Mouse (Mus musculus) forebrain, embryonic 11.5 days (tissue): ENCODE data around the gene Nrxn3. TPM values are rescaled to one million over a fixed set of nuclear protein-coding genes. Genes with fewer than 3 reads are reported as not detected.

Experiments
- ATAC-seq: fragments of 200-750 bp; cut with Nextera tagmentation; replicated peaks from 2 replicates; pipeline ENCODE4 v1.8.0; 2017; ENCODE audit warnings: moderate TSS enrichment; ENCODE audit not compliant: low FRiP score
- DNase-seq: peaks from one replicate; pipeline ENCODE4 v3.0.0-alpha.2; 2017; ENCODE audit warnings: low spot score
- H3K27ac ChIP-seq: fragments of 300-500 bp; sonication (generic); 2 replicates; pipeline ENCODE4 v1.5.1; 2014; ENCODE audit warnings: low read depth, low read length
- H3K27me3 ChIP-seq: fragments of 300-500 bp; sonication (generic); 2 replicates; pipeline ENCODE4 v1.6.1; 2014; ENCODE audit warnings: mild to moderate bottlenecking, low read length, mixed read lengths; ENCODE audit not compliant: control insufficient read depth, insufficient read depth
- H3K36me3 ChIP-seq: fragments of 300-500 bp; sonication (generic); 2 replicates; pipeline ENCODE4 v1.6.1; 2014; ENCODE audit warnings: mild to moderate bottlenecking, low read length, moderate library complexity, mixed read lengths; ENCODE audit not compliant: control insufficient read depth, insufficient read depth
- H3K4me1 ChIP-seq: fragments of 300-500 bp; sonication (generic); replicated peaks from 2 replicates; pipeline ENCODE4 v1.6.1; 2014; ENCODE audit warnings: low read length, mixed read lengths; ENCODE audit not compliant: control insufficient read depth, insufficient read depth
- H3K4me2 ChIP-seq: fragments of 300-500 bp; sonication (generic); 2 replicates; pipeline ENCODE4 v1.6.1; 2014; ENCODE audit warnings: low read depth, mild to moderate bottlenecking, low read length, moderate library complexity, mixed read lengths; ENCODE audit not compliant: severe bottlenecking
- H3K4me3 ChIP-seq: fragments of 300-500 bp; sonication (generic); 2 replicates; pipeline ENCODE4 v1.5.1; 2014; ENCODE audit warnings: low read depth, low read length
- H3K9ac ChIP-seq: fragments of 300-500 bp; sonication (generic); 2 replicates; pipeline ENCODE4 v1.6.1; 2014; ENCODE audit warnings: low read length
- H3K9me3 ChIP-seq: fragments of 300-500 bp; sonication (generic); 2 replicates; pipeline ENCODE4 v1.6.1; 2016; ENCODE audit warnings: low read length, mixed read lengths; ENCODE audit not compliant: control insufficient read depth
- WGBS: fragments of 180-500 bp; shearing (Covaris S2); extraction: QIAGEN DNeasy Blood & Tissue Kit; methylation state at CpG from one replicate; pipeline ENCODE4 v1.1.7; 2014; 5-methylcytosine and 5-hydroxymethylcytosine counted together
- polyA plus RNA-seq: library from polyadenylated mRNA; unstranded; fragments of >200 nt; fragmentation: Nextera tagmentation; extraction: Ambion mirVana; gene quantifications from 2 replicates; pipeline ENCODE4 v1.2.1, GENCODE M21; 2014

Gene Nrxn3
- polyA plus RNA-seq, 1 experiment from 2014 or later: 38.4 TPM

DNA sequence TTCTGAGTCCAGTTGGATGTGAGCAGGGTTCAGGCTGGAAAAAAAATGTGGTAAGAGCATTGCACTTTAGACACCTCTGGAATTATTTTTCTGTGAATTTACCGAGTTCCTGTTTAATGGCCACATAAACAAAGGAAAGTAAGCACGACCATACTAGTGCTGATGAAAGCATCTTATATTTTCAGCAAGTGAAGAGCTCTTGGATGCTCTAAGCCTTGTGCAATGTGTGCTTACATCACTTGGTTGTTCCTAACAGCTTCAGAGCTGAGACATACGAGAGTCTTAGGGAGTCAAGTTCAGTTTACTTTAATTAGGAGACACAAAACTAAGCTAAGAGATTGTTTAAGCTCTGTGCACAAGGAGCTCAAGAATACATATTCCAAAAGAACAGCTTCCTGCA is 1231.0 kb downstream of the Nrxn3 start:
- DNase-seq: no peak
- no peak overlapping the region for H3K27ac ChIP-seq
- H3K9ac ChIP-seq: no peak overlapping the region
- H3K27me3 ChIP-seq: no peaks in the 10 kb centered on the region
- 78% methylated on average over 3 of the region's 3 CpGs for WGBS
- H3K4me3 ChIP-seq: no peak overlapping the region
- H3K9me3 ChIP-seq: no peaks in the 10 kb centered on the region
- no peak for ATAC-seq
- H3K4me1 ChIP-seq: no peaks in the 10 kb centered on the region
- no peaks in the 10 kb centered on the region for H3K36me3 ChIP-seq
- H3K4me2 ChIP-seq: no peak overlapping the region

DNA sequence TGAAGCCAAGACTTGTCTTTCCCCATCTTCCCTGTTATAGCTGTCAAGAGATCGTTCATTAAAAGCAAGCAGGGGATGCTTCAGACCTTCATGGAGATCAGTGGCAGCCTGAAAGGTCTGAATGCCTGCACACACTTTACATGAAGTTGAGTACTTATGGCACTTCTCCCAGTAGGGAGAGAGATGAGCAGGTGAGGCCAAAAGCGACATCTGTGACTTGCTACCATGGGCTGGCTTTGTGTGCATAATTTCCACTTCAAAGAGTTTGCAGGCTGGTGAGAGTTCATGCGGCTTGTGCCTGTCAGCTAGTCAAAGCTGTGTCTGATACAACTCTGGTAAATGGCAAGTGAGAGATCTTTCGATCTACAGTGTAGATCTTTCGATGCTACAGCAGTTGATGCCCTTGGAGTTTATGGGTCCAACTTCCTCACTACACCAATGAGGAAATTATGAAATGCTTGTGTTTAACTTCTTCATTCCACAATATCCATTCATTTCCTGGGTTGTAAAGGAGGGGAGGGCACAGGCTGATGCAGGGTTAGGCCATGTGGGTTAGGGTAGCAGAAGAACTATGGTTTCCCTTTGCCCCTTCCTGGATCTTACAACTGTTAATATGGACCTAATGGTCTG is 1231.9 kb downstream of the Nrxn3 start:
- Histone ChIP-seq H3K4me1 (no peaks in the 10 kb centered on the region), H3K4me3 (no peak overlapping the region), H3K9me3 (no peaks in the 10 kb centered on the region), H3K9ac (no peak overlapping the region), H3K27ac (no peak overlapping the region), H3K36me3 (no peaks in the 10 kb centered on the region), H3K27me3 (no peaks in the 10 kb centered on the region), H3K4me2 (no peak overlapping the region)
- DNase-seq: no peak
- 71% methylated on average over 5 of the region's 5 CpGs for WGBS
- no peak for ATAC-seq

DNA sequence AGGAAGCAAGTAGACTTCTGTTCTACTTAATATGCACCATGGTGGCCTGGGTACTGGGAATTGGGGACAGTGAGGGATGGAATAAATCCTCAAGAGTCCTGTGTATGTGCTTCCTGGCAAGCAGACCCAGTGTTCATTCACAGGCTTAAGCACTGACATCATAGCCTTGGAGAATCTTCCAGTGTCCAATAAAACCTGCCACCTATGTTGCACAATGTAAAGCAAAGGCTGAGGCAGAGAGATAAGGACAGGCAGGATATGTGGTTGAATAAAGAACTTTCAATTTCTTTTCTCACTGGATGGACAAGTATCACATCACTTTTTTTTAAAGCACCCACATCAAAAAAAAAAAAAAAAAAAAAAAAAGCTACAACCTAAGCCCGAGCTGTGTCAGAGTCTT is 1240.4 kb downstream of the Nrxn3 start:
- H3K9me3 ChIP-seq: no peaks in the 10 kb centered on the region
- H3K27me3 ChIP-seq: no peaks in the 10 kb centered on the region
- no peak for DNase-seq
- no peaks in the 10 kb centered on the region for H3K36me3 ChIP-seq
- ATAC-seq: no peak
- no peaks in the 10 kb centered on the region for H3K4me1 ChIP-seq
- no peak overlapping the region for H3K9ac ChIP-seq
- H3K4me3 ChIP-seq: no peak overlapping the region
- WGBS: 67% methylated on average over 1 of the region's 1 CpGs
- H3K27ac ChIP-seq: no peak overlapping the region
- H3K4me2 ChIP-seq: no peak overlapping the region

DNA sequence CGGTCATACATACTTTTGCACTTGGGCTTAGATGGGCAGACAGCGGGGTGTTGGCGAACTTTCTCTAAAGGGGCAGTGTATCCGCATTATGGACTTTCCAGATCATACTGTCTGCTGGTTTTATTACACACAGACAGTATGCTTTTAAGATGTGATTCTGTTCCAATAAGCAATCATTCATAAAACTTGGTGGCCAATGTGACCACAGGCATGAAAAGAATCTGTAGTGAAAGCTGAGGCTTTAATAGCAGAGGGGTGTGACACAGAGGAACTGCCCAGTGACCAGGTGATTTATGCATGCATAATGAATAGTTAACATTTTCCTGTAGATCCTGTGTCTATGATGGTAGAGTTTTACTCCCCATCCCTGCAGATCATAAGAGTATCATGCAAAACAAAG is 1254.0 kb downstream of the Nrxn3 start:
- 91% methylated on average over 4 of the region's 4 CpGs for WGBS
- H3K36me3 ChIP-seq: no peaks in the 10 kb centered on the region
- H3K4me1 ChIP-seq: no peaks in the 10 kb centered on the region
- H3K9ac ChIP-seq: no peak overlapping the region
- no peak overlapping the region for H3K4me3 ChIP-seq
- H3K9me3 ChIP-seq: no peaks in the 10 kb centered on the region
- ATAC-seq: no peak
- H3K27ac ChIP-seq: no peak overlapping the region
- no peaks in the 10 kb centered on the region for H3K27me3 ChIP-seq
- no peak for DNase-seq
- no peak overlapping the region for H3K4me2 ChIP-seq

DNA sequence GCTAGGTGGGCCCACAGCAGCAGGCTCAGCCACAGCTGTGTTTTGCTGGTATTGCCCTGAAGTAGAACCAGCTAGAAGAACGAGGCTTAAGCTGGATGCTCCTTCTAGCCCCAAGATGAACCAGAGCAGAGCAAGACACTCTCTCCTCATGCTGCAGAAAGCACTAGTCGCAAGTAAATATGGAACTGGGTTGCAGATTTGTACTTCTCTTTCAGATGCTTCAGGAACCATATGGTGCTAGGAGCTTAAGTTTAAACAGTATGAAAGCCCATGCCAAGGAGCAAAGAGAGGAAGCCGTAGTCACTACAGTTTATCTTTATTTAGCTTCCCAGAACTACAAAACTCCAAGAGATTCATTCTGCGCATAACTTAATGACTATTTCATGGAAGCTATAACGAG is 1254.8 kb downstream of the Nrxn3 start:
- H3K27ac ChIP-seq: no peak overlapping the region
- no peaks in the 10 kb centered on the region for H3K27me3 ChIP-seq
- no peaks in the 10 kb centered on the region for H3K4me1 ChIP-seq
- H3K9ac ChIP-seq: no peak overlapping the region
- ATAC-seq: no peak
- H3K4me3 ChIP-seq: no peak overlapping the region
- H3K9me3 ChIP-seq: no peaks in the 10 kb centered on the region
- no peaks in the 10 kb centered on the region for H3K36me3 ChIP-seq
- no peak overlapping the region for H3K4me2 ChIP-seq
- no peak for DNase-seq
- WGBS: 87% methylated on average over 5 of the region's 5 CpGs

DNA sequence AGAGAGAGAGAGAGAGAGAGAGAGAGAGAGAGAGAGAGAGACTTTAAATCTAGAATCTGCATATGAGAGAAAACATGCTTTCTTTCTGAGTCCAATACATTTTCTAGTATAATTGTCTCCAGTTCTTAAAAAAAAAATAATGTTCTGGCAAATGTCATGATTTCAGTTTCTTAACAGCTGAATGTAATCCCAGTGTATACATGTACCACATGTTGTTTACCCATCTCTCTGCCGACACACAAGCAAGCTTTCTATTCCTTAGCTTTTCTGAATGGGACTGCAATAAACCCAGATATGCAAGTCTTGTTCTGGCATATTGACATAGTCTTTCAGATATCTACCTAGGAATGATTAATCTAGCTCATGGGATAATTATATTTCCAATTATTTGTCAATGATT is 1256.5 kb downstream of the Nrxn3 start:
- Histone ChIP-seq H3K27me3 (no peaks in the 10 kb centered on the region), H3K4me3 (no peak overlapping the region), H3K4me1 (no peaks in the 10 kb centered on the region), H3K4me2 (no peak overlapping the region), H3K9me3 (no peaks in the 10 kb centered on the region), H3K27ac (no peak overlapping the region), H3K9ac (no peak overlapping the region), H3K36me3 (no peaks in the 10 kb centered on the region)
- WGBS: 97% methylated on average over 1 of the region's 1 CpGs
- no peak for DNase-seq
- no peak for ATAC-seq

DNA sequence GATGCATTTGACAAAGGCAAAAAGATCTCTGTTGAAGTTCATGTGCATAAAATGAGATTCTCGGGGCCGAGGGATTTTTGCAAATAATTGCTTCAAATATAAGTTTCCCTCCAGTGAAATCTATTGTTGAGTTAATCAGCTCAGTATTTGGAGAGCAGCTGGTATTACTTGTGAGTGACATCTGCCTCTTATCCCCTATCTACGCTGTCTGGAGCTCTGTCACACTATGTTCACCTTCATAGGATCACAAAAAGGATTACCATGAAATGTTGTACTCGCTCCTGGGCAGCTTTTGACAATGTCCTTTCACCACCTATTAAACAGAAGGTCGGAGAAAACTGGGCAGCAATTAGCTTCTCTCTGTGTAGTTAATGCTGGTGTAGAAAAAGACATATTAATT is 1259.8 kb downstream of the Nrxn3 start:
- Histone ChIP-seq H3K27ac (no peak overlapping the region), H3K36me3 (no peaks in the 10 kb centered on the region), H3K27me3 (no peaks in the 10 kb centered on the region), H3K4me2 (no peak overlapping the region), H3K4me1 (no peaks in the 10 kb centered on the region), H3K9ac (no peak overlapping the region), H3K4me3 (no peak overlapping the region), H3K9me3 (no peaks in the 10 kb centered on the region)
- ATAC-seq: no peak
- DNase-seq: no peak
- 30% methylated on average over 5 of the region's 5 CpGs for WGBS

DNA sequence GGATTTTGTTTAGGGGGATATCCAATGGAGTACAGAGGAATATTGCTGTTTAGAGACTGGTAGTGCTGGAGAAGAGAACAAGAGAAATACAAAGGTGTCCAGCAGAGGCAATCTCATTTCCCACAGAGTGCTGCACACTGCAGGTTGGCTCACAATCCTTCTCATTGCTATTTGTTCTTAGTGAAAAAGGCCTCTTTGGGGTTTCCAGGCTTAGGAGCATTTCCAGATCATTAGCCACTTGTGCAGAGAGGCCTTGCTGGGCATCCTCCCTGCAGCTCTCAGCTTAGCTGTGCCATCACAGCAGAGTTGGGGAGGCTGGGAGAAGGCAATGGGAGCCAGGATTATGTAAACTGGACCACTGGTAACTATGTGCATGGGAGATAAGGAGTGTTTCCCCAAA is 1260.7 kb downstream of the Nrxn3 start:
- peak; percentile 49; the same call in 1 of the 2 replicates for ATAC-seq
- Histone ChIP-seq H3K9ac (no peak overlapping the region), H3K9me3 (no peaks in the 10 kb centered on the region), H3K4me2 (no peak overlapping the region), H3K4me1 (no peaks in the 10 kb centered on the region), H3K4me3 (no peak overlapping the region), H3K27me3 (no peaks in the 10 kb centered on the region), H3K27ac (no peak overlapping the region), H3K36me3 (no peaks in the 10 kb centered on the region)
- no peak for DNase-seq

DNA sequence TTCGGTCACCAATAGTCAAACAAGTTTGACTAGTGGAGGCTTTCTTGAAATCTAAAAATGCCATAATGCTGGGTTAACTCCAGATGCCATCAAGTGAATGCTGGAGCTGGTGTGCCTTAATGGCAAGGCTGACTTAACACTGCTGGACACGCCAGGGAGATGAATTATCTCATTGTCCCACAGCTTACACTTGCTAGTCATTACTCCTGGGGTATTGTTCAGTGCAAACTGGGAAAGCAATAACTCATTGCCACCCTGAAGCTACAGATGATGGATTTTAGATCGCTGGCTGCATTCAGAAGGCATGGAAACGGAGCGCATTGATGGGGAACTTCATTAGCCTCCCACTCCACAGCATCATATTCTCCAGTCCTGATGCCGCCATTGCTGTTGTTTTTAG is 1263.5 kb downstream of the Nrxn3 start:
- H3K4me1 ChIP-seq: no peaks in the 10 kb centered on the region

More for the DNA sequence above, 1263.5 kb downstream of the Nrxn3 start:
- Histone ChIP-seq H3K4me2 (no peak overlapping the region), H3K27me3 (no peaks in the 10 kb centered on the region), H3K4me3 (no peak overlapping the region), H3K9ac (no peak overlapping the region), H3K36me3 (no peaks in the 10 kb centered on the region), H3K9me3 (no peaks in the 10 kb centered on the region), H3K27ac (no peak overlapping the region)
- ATAC-seq: no peak
- 72% methylated on average over 6 of the region's 6 CpGs for WGBS
- DNase-seq: no peak
